Mouse (Mus musculus): ENCODE measurements around the gene Meis1.

The Meis1 gene

DNA sequence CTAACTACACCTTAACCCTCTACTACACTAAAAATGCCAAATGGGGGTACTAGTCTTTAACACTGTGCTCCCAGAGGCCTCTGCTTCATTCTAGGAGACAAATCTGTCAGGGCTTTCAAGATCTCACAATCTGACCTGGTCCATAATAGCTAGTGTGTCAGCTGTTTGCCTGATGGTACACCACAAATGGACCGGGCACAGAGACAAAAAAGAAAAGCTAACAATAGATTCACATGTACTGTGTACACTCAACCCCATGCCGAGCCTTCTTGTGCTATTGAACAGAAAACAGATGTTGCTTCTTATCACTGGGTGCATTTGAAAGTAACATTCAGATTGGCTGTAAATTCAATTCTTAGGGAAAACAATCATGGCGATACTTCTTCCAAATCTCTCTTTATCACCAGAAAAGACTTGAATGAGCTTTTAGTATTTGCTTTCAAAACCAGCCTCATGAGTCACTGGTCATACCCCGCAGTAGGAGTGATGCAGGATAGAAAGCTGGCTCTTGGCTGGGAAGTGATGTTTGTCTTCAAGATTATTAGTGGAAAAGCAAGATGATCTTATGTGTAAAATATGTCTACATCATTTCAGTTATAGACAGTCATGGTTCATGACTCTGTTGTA is 30.0 kb downstream of the Meis1 start:
- no peak for DNase-seq

GRCm38 (mm10) chr11:18983813-18984212 is 35.0 kb downstream of the Meis1 start:
- DNase-seq = no peak

GRCm38 (mm10) chr11:18983294-18983693 is 35.5 kb downstream of the Meis1 start:
- no peak for DNase-seq

GRCm38 (mm10) chr11:18982331-18982730 is 36.5 kb downstream of the Meis1 start:
- DNase-seq = no peak

GRCm38 (mm10) chr11:18981367-18981766 is 37.4 kb downstream of the Meis1 start:
- no peak for DNase-seq

GRCm38 (mm10) chr11:18980615-18981014 is 38.2 kb downstream of the Meis1 start:
- DNase-seq = no peak

- DNase-seq = peak; percentile 1
Observed at GRCm38 (mm10) chr11:18975087-18975486, 43.7 kb downstream of the Meis1 start.

- peak; percentile 1 for DNase-seq
Observed at GRCm38 (mm10) chr11:18973808-18974207, 45.0 kb downstream of the Meis1 start.

- DNase-seq = no peak
Observed at GRCm38 (mm10) chr11:18972968-18973367, 45.8 kb downstream of the Meis1 start.

GRCm38 (mm10) chr11:18971551-18971950 is 47.2 kb downstream of the Meis1 start:
- DNase-seq = peak; percentile 28

DNA sequence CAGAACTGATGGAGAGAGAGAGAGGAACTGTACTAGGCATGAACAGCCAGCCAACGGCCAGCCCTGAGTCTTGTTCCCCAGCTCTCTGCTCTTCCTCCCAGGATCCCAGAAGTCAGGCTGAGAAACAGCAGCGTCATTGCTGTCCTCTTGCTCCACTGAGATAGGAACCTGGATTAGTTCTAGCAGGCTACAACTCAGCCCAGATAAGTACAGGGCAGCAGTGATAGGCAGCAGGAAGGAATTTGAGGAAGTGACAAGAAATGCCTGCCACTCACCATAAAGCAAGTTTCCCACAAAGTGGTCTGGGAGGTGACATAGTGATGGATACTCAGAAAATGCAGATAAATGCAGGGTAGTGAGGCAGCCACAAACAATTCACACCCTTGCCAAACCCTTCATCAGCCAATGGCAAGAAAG is 48.9 kb downstream of the Meis1 start:
- DNase-seq = peak; percentile 2

- DNase-seq = peak; percentile 25
Observed at GRCm38 (mm10) chr11:18964418-18964817, 54.4 kb downstream of the Meis1 start.

GRCm38 (mm10) chr11:18963202-18964136 is 55.3 kb downstream of the Meis1 start:
- peak; percentile 6 for DNase-seq

- DNase-seq = no peak
Observed at GRCm38 (mm10) chr11:18959465-18959864, 59.3 kb downstream of the Meis1 start.

GRCm38 (mm10) chr11:18957805-18958770 is 60.7 kb downstream of the Meis1 start:
- peak; percentile 16 for DNase-seq

DNA sequence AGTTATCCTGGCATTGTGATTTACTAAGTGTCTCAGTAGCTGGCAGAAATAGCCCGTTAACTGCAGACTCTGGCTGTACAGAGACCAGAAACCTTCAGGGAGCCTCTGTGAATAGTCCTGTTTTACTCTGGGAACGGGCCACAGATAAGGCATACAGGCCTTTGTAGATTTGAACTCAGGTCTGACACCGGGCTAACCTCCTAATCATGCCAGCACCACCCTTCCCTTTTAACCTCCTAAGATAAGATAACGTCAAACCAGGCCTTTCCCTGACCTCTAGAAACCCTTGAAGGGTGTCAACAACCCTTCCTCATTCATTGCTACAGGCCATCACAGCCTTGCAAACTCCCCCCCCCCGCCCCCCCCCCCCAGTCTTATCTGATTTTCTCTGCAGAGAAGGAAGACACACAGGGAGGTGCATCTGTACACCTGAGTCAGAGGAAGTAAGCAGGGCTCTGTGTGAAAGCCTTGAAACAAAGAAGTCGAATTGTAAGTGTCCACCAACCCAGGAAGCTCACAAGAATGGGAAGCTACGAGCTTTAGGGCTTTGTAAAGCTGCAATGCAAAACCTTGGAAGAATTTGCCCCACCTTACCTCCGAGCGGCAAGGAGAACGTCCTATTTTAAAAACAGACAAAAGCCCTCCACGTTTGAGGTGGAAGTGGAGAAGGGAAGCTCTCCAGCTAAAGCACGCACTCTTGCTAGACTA is 61.5 kb downstream of the Meis1 start:
- DNase-seq = peak; percentile 1

GRCm38 (mm10) chr11:18955969-18956368 is 62.8 kb downstream of the Meis1 start:
- DNase-seq = peak; percentile 49

DNA sequence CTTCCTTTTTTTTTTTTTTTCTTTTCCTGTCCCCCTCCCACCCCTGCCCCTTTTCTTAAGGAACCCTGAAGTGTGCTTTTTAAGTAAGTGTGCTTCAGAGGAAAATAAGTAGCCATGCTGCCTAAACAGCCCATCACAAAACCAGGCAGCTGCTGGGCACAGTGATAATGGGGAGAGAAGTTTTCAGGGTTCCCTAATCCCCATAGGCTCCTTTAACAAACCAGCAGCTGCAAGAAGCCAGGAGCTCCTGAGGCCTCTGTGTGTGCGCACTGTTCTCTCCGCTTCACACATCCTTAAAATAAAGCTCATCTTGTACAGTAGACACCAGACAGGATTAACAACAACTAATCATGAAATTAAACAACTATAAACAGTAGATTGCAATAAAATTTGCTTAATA is 63.9 kb downstream of the Meis1 start:
- DNase-seq = no peak

- DNase-seq = no peak
Observed at GRCm38 (mm10) chr11:18953892-18954291, 64.9 kb downstream of the Meis1 start.

GRCm38 (mm10) chr11:18948600-18949295 is 70.0 kb downstream of the Meis1 start:
- no peak for DNase-seq

DNA sequence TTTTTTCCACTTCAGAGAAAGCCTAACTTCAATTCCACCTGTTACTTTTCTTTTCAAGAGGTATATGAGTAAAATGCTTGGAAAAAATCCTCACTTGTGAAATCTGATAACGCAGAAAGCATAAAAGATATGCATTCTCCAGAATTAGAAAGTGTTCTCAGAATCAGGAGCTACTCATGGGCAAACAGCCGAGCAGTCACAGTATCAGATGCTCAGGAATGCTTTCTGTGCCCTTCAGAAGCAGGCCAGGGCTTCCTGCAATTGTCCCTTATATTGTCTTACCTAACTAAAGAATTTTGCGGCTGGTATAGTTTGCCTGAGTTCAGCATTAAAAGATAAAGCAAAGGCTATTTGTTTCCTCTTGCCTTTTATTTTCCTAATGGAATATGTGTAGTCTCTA is 71.4 kb downstream of the Meis1 start:
- no peak for DNase-seq

DNA sequence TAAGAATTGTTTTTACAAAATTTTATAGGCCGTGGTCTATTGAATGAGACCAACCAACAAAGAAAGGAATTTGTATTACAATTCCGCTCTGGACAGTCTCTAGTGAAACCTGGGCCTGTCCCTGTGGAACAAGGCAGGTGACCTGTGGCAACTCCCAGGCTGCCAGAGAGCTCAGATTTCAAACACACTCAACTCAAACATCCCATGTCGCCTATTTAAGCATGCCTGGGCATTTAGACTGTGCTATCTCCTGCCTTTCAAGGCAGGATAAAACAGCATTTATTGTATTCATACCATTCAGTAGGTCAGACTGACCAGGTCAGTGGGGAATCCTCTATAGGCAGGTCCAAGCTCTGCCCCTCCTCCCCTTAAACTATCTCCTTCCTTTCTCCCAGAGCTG is 73.0 kb downstream of the Meis1 start:
- no peak for DNase-seq

Measured in cerebellum, adult 11-12 months (tissue).